Mouse (Mus musculus) gastrocnemius, postnatal 25 days (tissue): ENCODE results near the gene Lmntd2. TPM values are rescaled to one million over a fixed set of nuclear protein-coding genes. Genes with fewer than 3 reads are reported as not detected.

Experiments
- DNase-seq: peaks from one replicate; pipeline ENCODE4 v3.0.0; 2022
- microRNA-seq, 2 experiments: library from miRNA; unstranded; fragments of <30 nt; microRNA quantifications; one replicate each; pipeline ENCODE4 v1.2.0; 2021; ENCODE audit warnings: borderline replicate concordance in 2 of 2
- total RNA-seq, 2 experiments: library from RNA; stranded (reverse); gene quantifications; 1 replicate in 1 of 2; 2 replicates in 1 of 2; pipeline ENCODE4 v1.2.3; 2021

Gene Lmntd2
- total RNA-seq, 2 experiments from 2014 or later = not detected

- DNase-seq = no peak
Observed at GRCm38 (mm10) chr7:141190220-141190619, 23.7 kb downstream of the Lmntd2 start.

- no peak for DNase-seq
Observed at GRCm38 (mm10) chr7:141188733-141189132, 25.1 kb downstream of the Lmntd2 start.

- no peak for DNase-seq
Observed at GRCm38 (mm10) chr7:141188194-141188593, 25.7 kb downstream of the Lmntd2 start.

GRCm38 (mm10) chr7:141176173-141176572 lies 37.7 kb downstream of the Lmntd2 start:
- DNase-seq = peak; percentile 71

- DNase-seq = no peak
Observed at GRCm38 (mm10) chr7:141175068-141175467, 38.8 kb downstream of the Lmntd2 start.

- no peak for DNase-seq
Observed at GRCm38 (mm10) chr7:141173323-141173850, 40.5 kb downstream of the Lmntd2 start.

GRCm38 (mm10) chr7:141172116-141173006 lies 41.5 kb downstream of the Lmntd2 start, which contains the start of gene Rnh1:
Gene Rnh1 (minus strand): TSS chr7:141172857.
- peak; percentile 92 for DNase-seq

GRCm38 (mm10) chr7:141169866-141170265 lies 44.0 kb downstream of the Lmntd2 start:
- DNase-seq = no peak

GRCm38 (mm10) chr7:141169300-141169699 lies 44.6 kb downstream of the Lmntd2 start:
- DNase-seq = no peak

GRCm38 (mm10) chr7:141168518-141168953 lies 45.3 kb downstream of the Lmntd2 start:
- DNase-seq = peak; percentile 63

GRCm38 (mm10) chr7:141167901-141168517 lies 45.9 kb downstream of the Lmntd2 start:
- DNase-seq = peak; percentile 36

GRCm38 (mm10) chr7:141164850-141165249 lies 49.0 kb downstream of the Lmntd2 start:
- DNase-seq = no peak

- no peak for DNase-seq
Observed at GRCm38 (mm10) chr7:141164397-141164796, 49.5 kb downstream of the Lmntd2 start.

Small RNA genes lying within 50 kb of the gene (microRNA-seq; reads per million reads assigned to microRNA genes)
- gene Mir210 = 16.2 to 71.5 reads per million in 2 experiments

Other genes with a start within 250 kb of the Lmntd2 start
- under 1 TPM; 0.43 to 0.54 TPM for gene Ifitm1, start 246.9 kb downstream of the Lmntd2 start, total RNA-seq
- 10 to 100 TPM; 34.4 to 52.1 TPM for gene Ifitm3, start 203.3 kb downstream of the Lmntd2 start, total RNA-seq
- not detected for gene Ifitm6, start 196.2 kb downstream of the Lmntd2 start, total RNA-seq
- not detected for gene Gm17387, start 184.9 kb downstream of the Lmntd2 start, total RNA-seq
- not detected for gene B4galnt4, start 153.0 kb downstream of the Lmntd2 start, total RNA-seq
- under 1 TPM in 1 of 2 experiments, not detected in 1; 0.29 TPM for gene Pkp3, start 135.9 kb downstream of the Lmntd2 start, total RNA-seq
- 1 to 10 TPM; 1.4 to 2.4 TPM for gene Sigirr, start 113.5 kb downstream of the Lmntd2 start, total RNA-seq
- gene Ano9, start 96.3 kb downstream of the Lmntd2 start, total RNA-seq = not detected
- gene Ptdss2, start 91.7 kb downstream of the Lmntd2 start, total RNA-seq = 10 to 100 TPM; 18.7 to 25.6 TPM
- 10 to 100 TPM; 38.8 to 51.5 TPM for gene Rnh1, start 41.2 kb downstream of the Lmntd2 start, total RNA-seq
- 100 to 1,000 TPM; 150 TPM for gene Hras, start 20.1 kb downstream of the Lmntd2 start, total RNA-seq
- 1 to 10 TPM; 1.4 to 2.5 TPM for gene Lrrc56, start 19.9 kb downstream of the Lmntd2 start, total RNA-seq
- gene Rassf7, start 1.8 kb upstream of the Lmntd2 start, total RNA-seq = 1 to 10 TPM in 1 of 2 experiments, under 1 TPM in 1; 0.38 to 1.1 TPM
- 10 to 100 TPM; 17.3 to 21.4 TPM for gene Phrf1, start 14.7 kb upstream of the Lmntd2 start, total RNA-seq
- gene Irf7, start 52.4 kb upstream of the Lmntd2 start, total RNA-seq = 1 to 10 TPM; 1.1 to 1.2 TPM
- under 1 TPM; 0.16 to 0.28 TPM for gene Cdhr5, start 62.7 kb upstream of the Lmntd2 start, total RNA-seq
- under 1 TPM in 1 of 2 experiments, not detected in 1; 0.56 TPM for gene Sct, start 65.1 kb upstream of the Lmntd2 start, total RNA-seq
- gene Drd4, start 77.9 kb upstream of the Lmntd2 start, total RNA-seq = under 1 TPM in 1 of 2 experiments, not detected in 1; 0.23 TPM
- 10 to 100 TPM; 11.2 to 11.7 TPM for gene Deaf1, start 113.6 kb upstream of the Lmntd2 start, total RNA-seq
- 10 to 100 TPM; 11.0 to 11.5 TPM for gene Tmem80, start 113.7 kb upstream of the Lmntd2 start, total RNA-seq
- gene Eps8l2, start 124.8 kb upstream of the Lmntd2 start, total RNA-seq = 1 to 10 TPM; 1.5 to 2.1 TPM
- gene Taldo1, start 178.1 kb upstream of the Lmntd2 start, total RNA-seq = 10 to 100 TPM; 78.9 to 91.3 TPM
- 1 to 10 TPM; 5.2 to 6.7 TPM for gene Gatd1, start 200.1 kb upstream of the Lmntd2 start, total RNA-seq
- under 1 TPM; 0.38 to 0.75 TPM for gene Cend1, start 215.4 kb upstream of the Lmntd2 start, total RNA-seq
- gene Slc25a22, start 223.8 kb upstream of the Lmntd2 start, total RNA-seq = 10 to 100 TPM; 17.1 to 32.9 TPM
- gene Pidd1, start 229.9 kb upstream of the Lmntd2 start, total RNA-seq = under 1 TPM; 0.18 to 0.75 TPM
- gene Rplp2, start 233.3 kb upstream of the Lmntd2 start, total RNA-seq = 100 to 1,000 TPM; 531 to 541 TPM
- gene Pnpla2, start 241.1 kb upstream of the Lmntd2 start, total RNA-seq = 100 to 1,000 TPM; 265 to 357 TPM
- 1 to 10 TPM; 3.9 to 7.0 TPM for gene Cracr2b, start 247.0 kb upstream of the Lmntd2 start, total RNA-seq